Mouse (Mus musculus) cerebellum, adult 2 months (tissue): ENCODE data around the gene Fance. TPM values are rescaled to one million over a fixed set of nuclear protein-coding genes. Genes with fewer than 3 reads are reported as not detected.
A peak's percentile ranks its signal among the peaks of the same experiment; 100 is the strongest.
"Not testable (repeated sequence)": the region's sequence is repeated elsewhere in the genome, so short reads cannot be mapped to it uniquely, and the experiment has no call there.

Experiments used
- DNase-seq, 2 experiments: peaks; one replicate each; pipeline ENCODE4 v3.0.0; 2021
- H3K27ac ChIP-seq: fragments of 200-500 bp; 2 replicates; pipeline ENCODE4 v1.5.1; 2012; ENCODE audit warnings: low read length, control low read depth, inconsistent platforms; ENCODE audit not compliant: insufficient read depth
- H3K27me3 ChIP-seq: fragments of 200-500 bp; 2 replicates; pipeline ENCODE4 v1.6.1; 2012; ENCODE audit warnings: inconsistent platforms, mild to moderate bottlenecking, low read length, moderate library complexity; ENCODE audit not compliant: control insufficient read depth, insufficient read depth
- H3K4me1 ChIP-seq: fragments of 200-500 bp; 2 replicates; pipeline ENCODE4 v1.6.1; 2011; ENCODE audit warnings: low read length; ENCODE audit not compliant: control insufficient read depth, insufficient read depth
- H3K4me3 ChIP-seq: fragments of 200-500 bp; replicated peaks from 2 replicates; pipeline ENCODE3; 2011; ENCODE audit warnings: mild to moderate bottlenecking, low read depth, low read length, control low read depth; ENCODE audit not compliant: insufficient read depth
- CTCF ChIP-seq: fragments of 200-500 bp; IDR thresholded peaks from 2 replicates; pipeline ENCODE4 v1.5.1; 2011; ENCODE audit warnings: low read depth, mild to moderate bottlenecking, control low read depth, low read length, moderate library complexity, borderline replicate concordance; ENCODE audit not compliant: insufficient read depth
- POLR2A ChIP-seq: fragments of 200-500 bp; IDR thresholded peaks from 2 replicates; pipeline ENCODE4 v1.6.1; 2011; ENCODE audit warnings: low read length, control low read depth, borderline replicate concordance; ENCODE audit not compliant: insufficient read depth
- WGBS: fragments of 180-500 bp; shearing (Covaris S2); methylation state at CpG from one replicate; pipeline ENCODE4 v1.1.7; 2018; 5-methylcytosine and 5-hydroxymethylcytosine counted together
- polyA plus RNA-seq: library from polyadenylated mRNA; depleted of rRNA; stranded (reverse); fragments of >200 nt; gene quantifications from 2 replicates; pipeline ENCODE4 v1.2.3, GENCODE M21; 2012

Fance gene
- polyA plus RNA-seq, 1 experiment: 16.5 TPM

DNA sequence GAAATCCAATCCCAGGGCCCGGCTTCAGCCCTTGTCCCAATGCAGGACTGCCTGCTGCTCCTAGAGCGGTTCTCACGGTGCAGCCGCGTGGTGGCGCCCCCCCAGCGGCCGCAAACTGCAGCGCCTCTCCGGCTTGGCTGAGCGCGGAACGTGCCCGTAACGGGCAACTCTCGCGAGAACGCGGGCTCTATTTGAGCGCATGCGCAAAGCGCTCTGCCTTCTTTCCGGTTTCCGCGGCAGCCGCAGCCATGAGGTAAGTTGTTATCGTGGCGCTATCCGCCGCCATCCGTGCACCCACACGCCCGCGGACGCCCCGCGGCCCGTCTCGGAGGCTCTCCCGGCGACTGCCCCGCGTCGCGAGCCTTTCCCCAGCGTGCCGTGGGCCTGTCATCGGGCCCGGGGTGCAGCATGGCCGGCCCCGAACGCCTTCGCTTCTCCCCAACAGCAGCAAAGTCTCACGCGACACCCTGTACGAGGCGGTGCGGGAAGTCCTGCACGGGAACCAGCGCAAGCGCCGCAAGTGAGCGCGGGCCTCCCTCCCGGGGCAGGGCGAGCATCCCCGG lies 15.1 kb downstream of the Fance start, which contains the start of gene Rpl10a:
TSS of gene Rpl10a (plus strand) at position 106 of the 563 bp plus-strand sequence.
- DNase-seq: peak; percentile 96 to 98
- peaks cover 8% of the 10 kb centered on the region for H3K4me1 ChIP-seq
- TF ChIP-seq POLR2A (peak; percentile 92), CTCF (peak; percentile 58)
- no peaks in the 10 kb centered on the region for H3K27me3 ChIP-seq
- H3K4me3 ChIP-seq: peak within 1 kb of the TSS; percentile 62
- H3K27ac ChIP-seq: peak within 1 kb of the TSS; percentile 62
- WGBS: under 1% methylated on average over 67 of the region's 67 CpGs

DNA sequence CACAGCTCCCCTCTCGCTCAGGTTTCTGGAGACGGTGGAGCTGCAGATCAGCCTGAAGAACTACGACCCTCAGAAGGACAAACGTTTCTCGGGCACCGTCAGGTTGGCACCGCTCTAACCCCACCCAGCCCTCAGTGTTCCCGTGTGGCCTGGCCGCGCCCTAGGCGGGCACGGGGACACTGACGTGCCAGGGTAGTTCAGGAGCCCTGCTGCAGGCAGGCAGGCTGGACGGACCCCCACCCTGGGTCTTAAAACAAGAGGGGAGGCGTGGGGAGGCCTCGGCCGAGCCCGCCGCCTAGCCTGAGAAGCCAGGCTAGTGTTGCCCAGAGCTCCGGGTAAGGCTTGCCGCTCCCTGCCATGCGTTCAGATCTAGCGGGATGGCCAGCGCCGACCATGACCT lies 15.6 kb downstream of the Fance start:
- TF ChIP-seq POLR2A: no peak
- no peak for TF ChIP-seq CTCF
- H3K27me3 ChIP-seq: no peaks in the 10 kb centered on the region
- H3K27ac ChIP-seq: peak overlapping the region; percentile 23; the same call in 1 of the 2 replicates
- H3K4me1 ChIP-seq: peaks cover 8% of the 10 kb centered on the region
- H3K4me3 ChIP-seq: peak overlapping the region; percentile 56
- no peak for DNase-seq
- WGBS: 2% methylated on average over 25 of the region's 25 CpGs

- Histone ChIP-seq H3K4me3 (peak overlapping the region; percentile 27), H3K4me1 (peaks cover 8% of the 10 kb centered on the region), H3K27ac (no peak overlapping the region), H3K27me3 (no peaks in the 10 kb centered on the region)
- TF ChIP-seq CTCF (no peak), POLR2A (no peak)
- no peak for DNase-seq
- 23% methylated on average over 4 of the region's 4 CpGs for WGBS
These were observed 16.3 kb downstream of the Fance start for GRCm38 (mm10) chr17:28329503-28330231.

- Histone ChIP-seq H3K27me3 (no peaks in the 10 kb centered on the region), H3K27ac (no peak overlapping the region), H3K4me3 (no peak overlapping the region), H3K4me1 (peaks cover 8% of the 10 kb centered on the region)
- DNase-seq: no peak
- 47% methylated on average over 2 of the region's 2 CpGs for WGBS
- TF ChIP-seq CTCF (no peak), POLR2A (no peak)
These were observed 16.9 kb downstream of the Fance start for GRCm38 (mm10) chr17:28330232-28330546.

GRCm38 (mm10) chr17:28330590-28330989 lies 17.3 kb downstream of the Fance start:
- not testable (repeated sequence) for H3K27ac ChIP-seq, DNase-seq, H3K27me3 ChIP-seq, H3K4me1 ChIP-seq, H3K4me3 ChIP-seq
- WGBS: 61% methylated on average over 8 of the region's 8 CpGs

- WGBS: 60% methylated on average over 7 of the region's 7 CpGs
- H3K27ac ChIP-seq: no peak overlapping the region
- H3K4me3 ChIP-seq: no peak overlapping the region
- H3K27me3 ChIP-seq: no peaks in the 10 kb centered on the region
- no peak for DNase-seq
- peaks cover 8% of the 10 kb centered on the region for H3K4me1 ChIP-seq
- TF ChIP-seq POLR2A (peak; percentile 2; the same call in 1 of the 2 replicates), CTCF (no peak)
These were observed 18.2 kb downstream of the Fance start for GRCm38 (mm10) chr17:28331241-28332112.

- TF ChIP-seq CTCF: no peak
- no peak for TF ChIP-seq POLR2A
These were observed 19.0 kb downstream of the Fance start for GRCm38 (mm10) chr17:28332113-28332914.

More at GRCm38 (mm10) chr17:28332113-28332914, 19.0 kb downstream of the Fance start:
- Histone ChIP-seq H3K4me1 (peaks cover 7% of the 10 kb centered on the region), H3K27me3 (no peaks in the 10 kb centered on the region), H3K27ac (no peak overlapping the region), H3K4me3 (no peak overlapping the region)
- WGBS: 44% methylated on average over 13 of the region's 13 CpGs
- DNase-seq: no peak
